Mouse (Mus musculus): ENCODE data around the gene Gm10961.

DNA sequence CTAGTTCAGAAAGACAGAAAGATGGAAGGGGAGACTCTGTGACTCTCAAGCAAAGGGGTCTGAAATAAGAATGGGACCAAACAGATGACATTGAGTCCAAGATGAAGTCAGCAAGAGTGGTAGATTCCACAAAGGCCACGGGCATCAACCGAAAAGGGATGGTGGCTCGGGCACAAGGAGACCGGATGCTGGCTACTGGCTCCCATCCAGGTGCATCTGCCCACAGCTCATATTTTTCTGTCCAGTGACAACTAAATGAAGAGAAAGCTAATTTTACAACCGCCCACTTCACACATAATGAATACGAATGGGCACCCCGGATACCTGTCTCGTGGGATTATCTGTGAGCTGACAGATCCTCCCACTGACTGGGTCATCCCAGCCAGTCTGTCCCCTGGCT lies 23.9 kb upstream of the Gm10961 start:
- no peak for TF ChIP-seq CTCF (IDR thresholded peaks at IDR 0.05; ENCODE audit: low read depth, low read length)
- no peak for TF ChIP-seq POLR2A (IDR thresholded peaks at IDR 0.05; ENCODE audit: extremely low read depth, insufficient read depth, low read length)

Data from liver, adult 2 months (tissue).